Mouse (Mus musculus) erythroblast, adult 5-6 weeks (primary cell): Measurements from ENCODE around the gene Usp17la. TPM values are rescaled to one million over a fixed set of nuclear protein-coding genes. Genes with fewer than 3 reads are reported as not detected.
"Not testable (repeated sequence)": the region's sequence is repeated elsewhere in the genome, so short reads cannot be mapped to it uniquely, and the experiment has no call there.

Experiments
- ATAC-seq: replicated peaks from 2 replicates; pipeline ENCODE4 v1.8.0; 2016; ENCODE audit warnings: moderate number of reproducible peaks, mild to moderate bottlenecking, moderate TSS enrichment, inconsistent platforms; ENCODE audit not compliant: poor library complexity, low FRiP score, severe bottlenecking
- total RNA-seq, 2 experiments: library from RNA; stranded (forward) in 1 of 2; stranded (reverse) in 1 of 2; fragments of 150-400 nt in 1 of 2; fragments of 200-764, 138-1000 nt in 1 of 2; gene quantifications; 2 replicates each; pipeline versions ENCODE4 v1.2.3 to v1.2.4; 2015 to 2017; ENCODE audit warnings: low replicate concordance in 2 of 2

Gene Usp17la
- total RNA-seq (2015; ENCODE audit: low replicate concordance) = not detected in 2 replicates
- not detected in 2 replicates for total RNA-seq (2017; ENCODE audit: low replicate concordance)

GRCm38 (mm10) chr7:104856709-104857108, at the start of gene Usp17la:
Gene Usp17la, plus strand, starts transcription at chr7:104857009.
- not testable (repeated sequence) for ATAC-seq

GRCm38 (mm10) chr7:104810335-104810734, 46.5 kb upstream of the Usp17la start:
- ATAC-seq = not testable (repeated sequence)

- ATAC-seq = no peak
Measured at GRCm38 (mm10) chr7:104842503-104842902, 14.3 kb upstream of the Usp17la start, which contains the start of gene Usp17lb. Gene Usp17lb, minus strand, starts transcription at chr7:104842603.

- ATAC-seq = no peak
Measured at GRCm38 (mm10) chr7:104843731-104844287, 13.0 kb upstream of the Usp17la start.

- ATAC-seq = not testable (repeated sequence)
Measured at GRCm38 (mm10) chr7:104851546-104851945, 5.3 kb upstream of the Usp17la start.

- ATAC-seq = no peak
Measured at GRCm38 (mm10) chr7:104855248-104855750, 1.5 kb upstream of the Usp17la start.

GRCm38 (mm10) chr7:104857683-104858082, 874 bp downstream of the Usp17la start:
- no peak for ATAC-seq

- no peak for ATAC-seq
Measured at GRCm38 (mm10) chr7:104861381-104861780, 4.6 kb downstream of the Usp17la start.

GRCm38 (mm10) chr7:104877731-104878130, 20.9 kb downstream of the Usp17la start, which contains the start of gene Olfr665:
Gene Olfr665, plus strand, starts transcription at chr7:104878031.
- ATAC-seq = no peak

GRCm38 (mm10) chr7:104895852-104896251, 39.0 kb downstream of the Usp17la start, which contains the start of gene Olfr666:
Gene Olfr666, minus strand, starts transcription at chr7:104895952.
- no peak for ATAC-seq

Other genes with a start within 250 kb of the Usp17la start
- gene Olfr656, start 243.1 kb upstream of the Usp17la start, total RNA-seq (2015; ENCODE audit: low replicate concordance) = not detected in 2 replicates
- gene Olfr656, start 243.1 kb upstream of the Usp17la start, total RNA-seq (2017; ENCODE audit: low replicate concordance) = 0.68 TPM in 1 of 2 replicates, not detected in the other
- not detected in 2 replicates for gene Olfr657, start 232.2 kb upstream of the Usp17la start, total RNA-seq (2015; ENCODE audit: low replicate concordance)
- gene Olfr657, start 232.2 kb upstream of the Usp17la start, total RNA-seq (2017; ENCODE audit: low replicate concordance) = not detected in 2 replicates
- not detected in 2 replicates for gene Olfr658, start 209.7 kb upstream of the Usp17la start, total RNA-seq (2015; ENCODE audit: low replicate concordance)
- gene Olfr658, start 209.7 kb upstream of the Usp17la start, total RNA-seq (2017; ENCODE audit: low replicate concordance) = not detected in 2 replicates
- not detected in 2 replicates for gene Olfr659, start 190.3 kb upstream of the Usp17la start, total RNA-seq (2015; ENCODE audit: low replicate concordance)
- gene Olfr659, start 190.3 kb upstream of the Usp17la start, total RNA-seq (2017; ENCODE audit: low replicate concordance) = not detected in 2 replicates
- not detected in 2 replicates for gene Olfr661, start 170.5 kb upstream of the Usp17la start, total RNA-seq (2015; ENCODE audit: low replicate concordance)
- not detected in 2 replicates for gene Olfr661, start 170.5 kb upstream of the Usp17la start, total RNA-seq (2017; ENCODE audit: low replicate concordance)
- not detected in 2 replicates for gene Usp17le, start 79.5 kb upstream of the Usp17la start, total RNA-seq (2015; ENCODE audit: low replicate concordance)
- not detected in 2 replicates for gene Usp17le, start 79.5 kb upstream of the Usp17la start, total RNA-seq (2017; ENCODE audit: low replicate concordance)
- not detected in 2 replicates for gene Usp17lb, start 14.4 kb upstream of the Usp17la start, total RNA-seq (2015; ENCODE audit: low replicate concordance)
- not detected in 2 replicates for gene Usp17lb, start 14.4 kb upstream of the Usp17la start, total RNA-seq (2017; ENCODE audit: low replicate concordance)
- not detected in 2 replicates for gene Olfr665, start 21.0 kb downstream of the Usp17la start, total RNA-seq (2015; ENCODE audit: low replicate concordance)
- not detected in 2 replicates for gene Olfr665, start 21.0 kb downstream of the Usp17la start, total RNA-seq (2017; ENCODE audit: low replicate concordance)
- not detected in 2 replicates for gene Olfr666, start 38.9 kb downstream of the Usp17la start, total RNA-seq (2015; ENCODE audit: low replicate concordance)
- gene Olfr666, start 38.9 kb downstream of the Usp17la start, total RNA-seq (2017; ENCODE audit: low replicate concordance) = not detected in 2 replicates
- not detected in 2 replicates for gene Olfr667, start 64.5 kb downstream of the Usp17la start, total RNA-seq (2015; ENCODE audit: low replicate concordance)
- not detected in 2 replicates for gene Olfr667, start 64.5 kb downstream of the Usp17la start, total RNA-seq (2017; ENCODE audit: low replicate concordance)
- gene Olfr668, start 71.0 kb downstream of the Usp17la start, total RNA-seq (2015; ENCODE audit: low replicate concordance) = not detected in 2 replicates
- gene Olfr668, start 71.0 kb downstream of the Usp17la start, total RNA-seq (2017; ENCODE audit: low replicate concordance) = not detected in 2 replicates
- gene Olfr669, start 77.2 kb downstream of the Usp17la start, total RNA-seq (2015; ENCODE audit: low replicate concordance) = not detected in 2 replicates
- gene Olfr669, start 77.2 kb downstream of the Usp17la start, total RNA-seq (2017; ENCODE audit: low replicate concordance) = not detected in 2 replicates
- not detected in 2 replicates for gene Olfr670, start 105.6 kb downstream of the Usp17la start, total RNA-seq (2015; ENCODE audit: low replicate concordance)
- not detected in 2 replicates for gene Olfr670, start 105.6 kb downstream of the Usp17la start, total RNA-seq (2017; ENCODE audit: low replicate concordance)
- gene Olfr671, start 122.1 kb downstream of the Usp17la start, total RNA-seq (2015; ENCODE audit: low replicate concordance) = not detected in 2 replicates
- not detected in 2 replicates for gene Olfr671, start 122.1 kb downstream of the Usp17la start, total RNA-seq (2017; ENCODE audit: low replicate concordance)
- not detected in 2 replicates for gene Olfr672, start 145.0 kb downstream of the Usp17la start, total RNA-seq (2015; ENCODE audit: low replicate concordance)
- not detected in 2 replicates for gene Olfr672, start 145.0 kb downstream of the Usp17la start, total RNA-seq (2017; ENCODE audit: low replicate concordance)
- not detected in 2 replicates for gene Olfr675, start 171.5 kb downstream of the Usp17la start, total RNA-seq (2015; ENCODE audit: low replicate concordance)
- gene Olfr675, start 171.5 kb downstream of the Usp17la start, total RNA-seq (2017; ENCODE audit: low replicate concordance) = not detected in 2 replicates
- not detected in 2 replicates for gene Olfr676, start 175.7 kb downstream of the Usp17la start, total RNA-seq (2015; ENCODE audit: low replicate concordance)
- gene Olfr676, start 175.7 kb downstream of the Usp17la start, total RNA-seq (2017; ENCODE audit: low replicate concordance) = not detected in 2 replicates
- gene Olfr677, start 194.4 kb downstream of the Usp17la start, total RNA-seq (2015; ENCODE audit: low replicate concordance) = not detected in 2 replicates
- not detected in 2 replicates for gene Olfr677, start 194.4 kb downstream of the Usp17la start, total RNA-seq (2017; ENCODE audit: low replicate concordance)
- gene Olfr678, start 207.5 kb downstream of the Usp17la start, total RNA-seq (2015; ENCODE audit: low replicate concordance) = not detected in 2 replicates
- not detected in 2 replicates for gene Olfr678, start 207.5 kb downstream of the Usp17la start, total RNA-seq (2017; ENCODE audit: low replicate concordance)
- not detected in 2 replicates for gene Olfr679, start 224.2 kb downstream of the Usp17la start, total RNA-seq (2015; ENCODE audit: low replicate concordance)
- not detected in 2 replicates for gene Olfr679, start 224.2 kb downstream of the Usp17la start, total RNA-seq (2017; ENCODE audit: low replicate concordance)
- gene Olfr680-ps1, start 235.8 kb downstream of the Usp17la start, total RNA-seq (2015; ENCODE audit: low replicate concordance) = not detected in 2 replicates
- gene Olfr680-ps1, start 235.8 kb downstream of the Usp17la start, total RNA-seq (2017; ENCODE audit: low replicate concordance) = not detected in 2 replicates